Mouse (Mus musculus) mouse embryonic stem cell (cell line): ENCODE results near the gene Uqcr11.

ENCODE experiments used
- in situ Hi-C, 2 experiments: fragments of 300-500 bp; cut with MboI; formaldehyde crosslinking; loops; 1 replicate in 1 of 2; 3 replicates in 1 of 2; pipeline ENCODE4 v1.14.3; 2019 to 2020; ENCODE audit warnings: low sequenced_read_pairs in 2 of 2, low pct_unique_long_range_greater_than_20kb in 1 of 2, mixed read lengths in 1 of 2; ENCODE audit not compliant: unreplicated experiment in 1 of 2

Gene Uqcr11

GRCm38 (mm10) chr10:80356737-80357136 is 49.9 kb downstream of the Uqcr11 start:
- in situ Hi-C loops = loop anchor here in 1 of 2 experiments (25.0 kb wide), 1 partner anchor 169 kb away; the partner anchor contains the start of gene Efna2

DNA sequence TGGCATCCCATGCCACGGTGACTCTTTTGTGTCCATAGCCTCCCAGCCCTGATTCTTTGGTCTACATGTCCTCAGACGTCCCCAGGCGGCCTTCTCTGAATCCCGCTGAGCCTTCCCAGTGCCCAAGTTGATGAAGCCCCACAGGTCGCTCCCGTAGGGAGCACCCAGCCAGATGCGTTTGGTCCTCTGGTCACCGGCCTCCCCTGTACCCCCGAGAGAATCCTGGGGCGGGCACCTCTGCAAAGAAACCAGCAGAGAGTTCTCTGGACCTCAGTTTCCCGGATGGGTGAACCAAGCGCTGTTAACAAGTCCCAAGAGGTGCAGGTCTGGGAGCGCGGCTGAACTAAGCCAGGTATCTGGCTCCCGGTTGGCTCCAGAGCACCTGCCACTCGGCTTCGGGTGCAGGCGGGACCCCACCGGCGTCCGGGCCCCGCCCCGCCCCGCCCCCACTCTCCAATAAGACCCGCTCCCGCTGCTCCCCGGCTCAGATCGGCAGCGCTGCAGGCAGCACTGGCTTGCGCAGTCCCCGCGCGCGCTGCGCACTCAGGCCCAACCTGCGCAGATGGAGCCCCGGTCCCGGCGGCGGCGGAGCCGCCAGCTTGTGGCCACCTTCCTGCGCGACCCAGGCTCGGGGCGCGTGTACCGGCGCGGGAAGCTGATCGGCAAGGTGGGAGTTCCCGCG is 50.5 kb downstream of the Uqcr11 start, which contains the start of gene Plk5:
Plk5 (plus strand) TSS at position 459 of the 682 bp plus-strand sequence.
- in situ Hi-C loops = loop anchor here in 1 of 2 experiments (25.0 kb wide), 1 partner anchor 169 kb away; the partner anchor contains the start of gene Efna2

GRCm38 (mm10) chr10:80355431-80355830 is 51.2 kb downstream of the Uqcr11 start:
- in situ Hi-C loops = loop anchor here in 1 of 2 experiments (25.0 kb wide), 1 partner anchor 168 kb away; the partner anchor contains the start of gene Efna2
